Mouse (Mus musculus) myocyte (in vitro differentiated cells): ENCODE measurements around the gene Commd6.

Experiments used
- CEBPB ChIP-seq: IDR thresholded peaks from 2 replicates; pipeline ENCODE4 v1.6.1; 2011; ENCODE audit warnings: mild to moderate bottlenecking, moderate library complexity; ENCODE audit not compliant: poor library complexity, insufficient read depth, severe bottlenecking
- E2F4 ChIP-seq: IDR thresholded peaks from one replicate; pipeline ENCODE4 v1.6.1; 2011; ENCODE audit warnings: mild to moderate bottlenecking, control low read depth, moderate library complexity; ENCODE audit not compliant: insufficient read depth
- MAX ChIP-seq: IDR thresholded peaks from one replicate; pipeline ENCODE4 v1.6.1; 2011; ENCODE audit warnings: low read depth, mild to moderate bottlenecking, control low read depth
- MYOG ChIP-seq, 3 experiments: IDR thresholded peaks; one replicate each; pipeline ENCODE4 v1.6.1; 2011; ENCODE audit warnings: control low read depth in 2 of 3, low read depth in 2 of 3, mild to moderate bottlenecking in 2 of 3; ENCODE audit not compliant: insufficient read length in 2 of 3, control insufficient read depth in 1 of 3, insufficient read depth in 1 of 3
- POLR2A ChIP-seq: IDR thresholded peaks from one replicate; pipeline ENCODE4 v1.6.1; 2011; ENCODE audit warnings: low read depth, mild to moderate bottlenecking, control low read depth, moderate library complexity; ENCODE audit not compliant: insufficient read length
- POLR2AphosphoS2 ChIP-seq: IDR thresholded peaks from one replicate; pipeline ENCODE4 v1.6.1; 2011; ENCODE audit warnings: low read depth, control low read depth; ENCODE audit not compliant: insufficient read length
- REST ChIP-seq: IDR thresholded peaks from one replicate; pipeline ENCODE4 v1.6.1; 2011; ENCODE audit warnings: mild to moderate bottlenecking, control low read depth, moderate library complexity; ENCODE audit not compliant: insufficient read depth, insufficient read length
- TCF12 ChIP-seq: IDR thresholded peaks from one replicate; pipeline ENCODE4 v1.6.1; 2011; ENCODE audit warnings: mild to moderate bottlenecking, control low read depth; ENCODE audit not compliant: poor library complexity, insufficient read depth, severe bottlenecking
- USF1 ChIP-seq: IDR thresholded peaks from one replicate; pipeline ENCODE4 v1.6.1; 2011; ENCODE audit warnings: low read depth, mild to moderate bottlenecking, control low read depth, moderate library complexity

DNA sequence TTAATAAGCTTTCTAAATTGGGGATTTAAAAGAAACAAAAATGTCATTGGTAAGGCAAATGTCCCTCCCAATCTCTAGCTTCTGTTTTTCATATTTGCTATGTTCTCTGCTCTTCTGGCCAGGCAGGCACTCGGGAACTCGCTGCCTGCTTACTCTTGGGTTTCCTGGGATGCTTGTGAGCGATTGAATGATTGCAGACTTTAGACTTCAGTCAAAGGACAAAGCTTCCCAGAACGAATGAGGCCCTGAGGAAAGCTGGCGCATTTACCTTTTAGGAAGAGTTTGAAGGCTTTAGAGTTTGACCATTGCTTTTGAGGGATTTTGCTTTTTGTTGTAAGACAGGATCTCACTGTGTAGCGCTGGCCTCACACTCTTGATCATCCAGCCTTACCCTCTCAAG is 47.2 kb upstream of the Commd6 start:
- TF ChIP-seq POLR2A: no peak
- no peak for TF ChIP-seq POLR2AphosphoS2
- TF ChIP-seq TCF12: no peak
- no peak for TF ChIP-seq E2F4
- TF ChIP-seq MAX: no peak
- TF ChIP-seq REST: no peak
- TF ChIP-seq MYOG (IDR thresholded peaks at IDR 0.05; ENCODE audit: control insufficient read depth in 1 of 3, insufficient read depth in 1 of 3, insufficient read length in 2 of 3, low read depth in 2 of 3): no peak
- TF ChIP-seq USF1: no peak
- no peak for TF ChIP-seq CEBPB
